Mouse (Mus musculus) lung, postnatal 0 days (tissue): ENCODE measurements around the gene Hmx2.

ENCODE experiments used
- CTCF ChIP-seq: IDR thresholded peaks from 2 replicates; pipeline ENCODE4 v1.5.1; 2016; ENCODE audit warnings: antibody characterized with exemption, mild to moderate bottlenecking
- EP300 ChIP-seq: IDR thresholded peaks from 2 replicates; pipeline ENCODE4 v1.6.1; 2016; ENCODE audit warnings: antibody characterized with exemption, mild to moderate bottlenecking, control low read depth

DNA sequence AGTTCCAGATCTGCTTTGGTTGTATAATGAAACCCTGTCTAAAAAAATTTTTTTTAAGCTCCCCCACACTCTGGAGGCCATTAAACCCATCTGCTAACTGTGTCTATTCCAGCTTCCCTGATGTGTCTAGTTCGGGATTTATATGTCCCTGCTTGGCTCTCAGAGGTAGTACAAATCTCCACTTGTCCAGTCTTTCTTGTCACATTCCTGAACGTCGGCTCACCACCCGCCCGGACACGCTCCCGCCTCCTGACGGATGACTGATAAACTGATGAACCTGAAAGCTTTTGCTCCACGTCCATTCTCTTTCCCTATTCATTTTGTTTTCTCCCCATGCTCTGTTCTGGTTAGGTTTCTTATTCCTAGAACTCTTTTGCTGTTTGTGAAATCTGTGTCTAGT lies 33.6 kb downstream of the Hmx2 start:
- no peak for TF ChIP-seq EP300
- TF ChIP-seq CTCF, result no peak
